Mouse (Mus musculus): ENCODE measurements at regions not wholly inside any gene's neighbourhood (a gene's known extent, or its start where the extent isn't known, plus 50 kb on each side); places are given as distances from the start of the nearest gene placed in this dataset.

GRCm38 (mm10) chr1:21132340-21132739 is 53.3 kb upstream of the Tram2 start:
- Histone ChIP-seq H3K27ac (replicated peaks; ENCODE audit: low read depth, low read length) (no peak overlapping the region), H3K4me1 (ENCODE audit: control insufficient read depth, insufficient read depth, low read length) (no peaks in the 10 kb centered on the region), H3K9me3 (ENCODE audit: control insufficient read depth, low read length) (no peaks in the 10 kb centered on the region), H3K4me2 (ENCODE audit: low read depth, severe bottlenecking) (no peak overlapping the region), H3K27me3 (ENCODE audit: control insufficient read depth, insufficient read depth, low read length) (no peaks in the 10 kb centered on the region), H3K4me3 (ENCODE audit: low read depth, low read length) (no peak overlapping the region), H3K36me3 (ENCODE audit: control insufficient read depth, insufficient read depth, low read length) (no peaks in the 10 kb centered on the region), H3K9ac (ENCODE audit: low read length) (no peak overlapping the region)
- WGBS: 78% methylated on average over 2 of the region's 2 CpGs
- DNase-seq (ENCODE audit: low spot score) (no peak), ATAC-seq (ENCODE audit: insufficient number of reproducible peaks, low FRiP score, low TSS enrichment, low read depth) (no peak)

- 73% methylated on average over 4 of the region's 4 CpGs for WGBS
- no peak for ATAC-seq (ENCODE audit: insufficient number of reproducible peaks, low FRiP score, low TSS enrichment, low read depth)
- H3K36me3 ChIP-seq (ENCODE audit: control insufficient read depth, insufficient read depth, low read length): no peaks in the 10 kb centered on the region
- no peak for DNase-seq (ENCODE audit: low spot score)
- H3K27me3 ChIP-seq (ENCODE audit: control insufficient read depth, insufficient read depth, low read length): no peaks in the 10 kb centered on the region
- H3K9me3 ChIP-seq (ENCODE audit: control insufficient read depth, low read length): no peaks in the 10 kb centered on the region
- H3K4me1 ChIP-seq (ENCODE audit: control insufficient read depth, insufficient read depth, low read length): no peaks in the 10 kb centered on the region
- no peak overlapping the region for H3K9ac ChIP-seq (ENCODE audit: low read length)
- no peak overlapping the region for H3K27ac ChIP-seq (replicated peaks; ENCODE audit: low read depth, low read length)
- no peak overlapping the region for H3K4me2 ChIP-seq (ENCODE audit: low read depth, severe bottlenecking)
- no peak overlapping the region for H3K4me3 ChIP-seq (ENCODE audit: low read depth, low read length)
Observed at GRCm38 (mm10) chr1:21146961-21147360, 67.9 kb upstream of the Tram2 start.

GRCm38 (mm10) chr1:21161742-21162141 is 56.6 kb upstream of the Tmem14a start:
- Histone ChIP-seq H3K9me3 (ENCODE audit: control insufficient read depth, low read length) (no peaks in the 10 kb centered on the region), H3K4me1 (ENCODE audit: control insufficient read depth, insufficient read depth, low read length) (no peaks in the 10 kb centered on the region), H3K27ac (replicated peaks; ENCODE audit: low read depth, low read length) (no peak overlapping the region), H3K9ac (ENCODE audit: low read length) (no peak overlapping the region), H3K4me3 (ENCODE audit: low read depth, low read length) (no peak overlapping the region), H3K4me2 (ENCODE audit: low read depth, severe bottlenecking) (no peak overlapping the region), H3K36me3 (ENCODE audit: control insufficient read depth, insufficient read depth, low read length) (no peaks in the 10 kb centered on the region), H3K27me3 (ENCODE audit: control insufficient read depth, insufficient read depth, low read length) (no peaks in the 10 kb centered on the region)
- DNase-seq (ENCODE audit: low spot score): peak; percentile 89
- WGBS: 20% methylated on average over 5 of the region's 5 CpGs
- ATAC-seq (ENCODE audit: insufficient number of reproducible peaks, low FRiP score, low TSS enrichment, low read depth): no peak

DNA sequence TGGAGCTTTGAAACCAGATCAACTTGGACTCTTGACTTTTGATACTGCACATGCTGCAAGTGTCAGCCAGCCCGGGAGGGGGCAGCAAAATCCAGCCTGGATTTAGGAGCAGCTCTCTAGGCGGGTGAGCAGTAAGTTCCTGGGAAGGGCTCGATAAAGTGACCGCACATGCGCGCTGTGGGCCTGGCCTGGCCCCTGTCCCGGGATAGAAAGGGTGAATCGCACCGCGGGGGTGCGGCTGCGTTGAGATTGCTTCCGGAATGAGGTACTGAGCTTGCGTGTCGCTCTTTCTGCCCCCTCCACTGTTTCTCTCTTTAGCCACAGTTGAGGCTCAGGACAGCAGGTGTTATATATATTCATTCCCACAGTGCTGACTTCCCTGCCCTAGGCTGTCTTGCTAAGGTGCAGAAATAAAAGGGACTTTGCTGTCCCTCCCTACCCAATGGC is 52.1 kb upstream of the Tmem14a start:
- Histone ChIP-seq H3K4me2 (ENCODE audit: low read depth, severe bottlenecking) (peak overlapping the region; percentile 49), H3K27me3 (ENCODE audit: control insufficient read depth, insufficient read depth, low read length) (no peaks in the 10 kb centered on the region), H3K36me3 (ENCODE audit: control insufficient read depth, insufficient read depth, low read length) (no peaks in the 10 kb centered on the region), H3K27ac (replicated peaks; ENCODE audit: low read depth, low read length) (no peak overlapping the region), H3K9ac (ENCODE audit: low read length) (no peak overlapping the region), H3K9me3 (ENCODE audit: control insufficient read depth, low read length) (no peaks in the 10 kb centered on the region), H3K4me1 (ENCODE audit: control insufficient read depth, insufficient read depth, low read length) (no peaks in the 10 kb centered on the region), H3K4me3 (ENCODE audit: low read depth, low read length) (peak overlapping the region; percentile 24)
- ATAC-seq (ENCODE audit: insufficient number of reproducible peaks, low FRiP score, low TSS enrichment, low read depth): peak; percentile 91
- peak; percentile 92 for DNase-seq (ENCODE audit: low spot score)
- under 1% methylated on average over 15 of the region's 15 CpGs for WGBS

GRCm38 (mm10) chr1:21166762-21167161 is 51.6 kb upstream of the Tmem14a start:
- DNase-seq (ENCODE audit: low spot score): no peak
- Histone ChIP-seq H3K36me3 (ENCODE audit: control insufficient read depth, insufficient read depth, low read length) (no peaks in the 10 kb centered on the region), H3K9me3 (ENCODE audit: control insufficient read depth, low read length) (no peaks in the 10 kb centered on the region), H3K27me3 (ENCODE audit: control insufficient read depth, insufficient read depth, low read length) (no peaks in the 10 kb centered on the region), H3K4me3 (ENCODE audit: low read depth, low read length) (peak overlapping the region; percentile 24), H3K27ac (replicated peaks; ENCODE audit: low read depth, low read length) (no peak overlapping the region), H3K9ac (ENCODE audit: low read length) (no peak overlapping the region), H3K4me2 (ENCODE audit: low read depth, severe bottlenecking) (peak overlapping the region; percentile 49), H3K4me1 (ENCODE audit: control insufficient read depth, insufficient read depth, low read length) (no peaks in the 10 kb centered on the region)
- peak; percentile 39; the same call in 1 of the 2 replicates for ATAC-seq (ENCODE audit: insufficient number of reproducible peaks, low FRiP score, low TSS enrichment, low read depth)
- WGBS: 66% methylated on average over 4 of the region's 4 CpGs
